Mouse (Mus musculus): ENCODE measurements around the gene Traf3. TPM values are rescaled to one million over a fixed set of nuclear protein-coding genes. Genes with fewer than 3 reads are reported as not detected.

Traf3 gene
- total and polyA plus RNA-seq, 2 experiments from 2014 or later = 13.7 to 40.8 TPM

DNA sequence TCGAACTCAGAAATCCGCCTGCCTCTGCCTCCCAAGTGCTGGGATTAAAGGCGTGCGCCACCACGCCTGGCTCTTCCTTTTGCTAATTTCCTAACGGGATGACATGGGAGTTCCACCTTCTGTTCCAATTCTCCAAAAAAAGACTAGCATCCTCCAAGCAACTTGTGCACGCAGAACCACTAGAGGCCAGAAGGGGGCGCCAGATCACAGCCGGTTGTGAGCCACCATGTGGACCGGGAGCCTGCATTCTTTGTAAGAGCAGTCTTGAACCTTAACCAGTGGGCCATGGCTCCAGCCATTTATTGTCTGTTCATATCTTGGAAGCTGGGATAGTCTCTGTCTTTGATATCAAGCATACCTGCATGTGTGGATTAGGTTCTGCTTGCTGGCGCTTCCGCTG is 106.2 kb downstream of the Traf3 start:
- H3K27ac ChIP-seq = no peak overlapping the region
- H3K4me3 ChIP-seq (ENCODE audit: low read length) = no peak overlapping the region
- peak; percentile 88 for TF ChIP-seq CTCF (IDR thresholded peaks at IDR 0.05; ENCODE audit: low read depth)
- no peaks in the 10 kb centered on the region for H3K36me3 ChIP-seq (ENCODE audit: insufficient read depth, low read length)
- DNase-seq (ENCODE audit: low spot score) (peak; percentile 86), ATAC-seq (no peak)
- H3K9ac ChIP-seq (replicated peaks; ENCODE audit: low read length) = no peak overlapping the region
- no peaks in the 10 kb centered on the region for H3K9me3 ChIP-seq (ENCODE audit: low read length)
- no peak overlapping the region for H3K4me2 ChIP-seq (ENCODE audit: low read depth, low read length)
- peaks cover 43% of the 10 kb centered on the region for H3K27me3 ChIP-seq (ENCODE audit: insufficient read depth, low read length)
- H3K4me1 ChIP-seq (ENCODE audit: insufficient read depth, low read length) = 0 out of 2 replicates have a peak, but pooled peaks cover 7% of the 10 kb centered on the region
- WGBS = 27% methylated on average over 12 of the region's 12 CpGs

DNA sequence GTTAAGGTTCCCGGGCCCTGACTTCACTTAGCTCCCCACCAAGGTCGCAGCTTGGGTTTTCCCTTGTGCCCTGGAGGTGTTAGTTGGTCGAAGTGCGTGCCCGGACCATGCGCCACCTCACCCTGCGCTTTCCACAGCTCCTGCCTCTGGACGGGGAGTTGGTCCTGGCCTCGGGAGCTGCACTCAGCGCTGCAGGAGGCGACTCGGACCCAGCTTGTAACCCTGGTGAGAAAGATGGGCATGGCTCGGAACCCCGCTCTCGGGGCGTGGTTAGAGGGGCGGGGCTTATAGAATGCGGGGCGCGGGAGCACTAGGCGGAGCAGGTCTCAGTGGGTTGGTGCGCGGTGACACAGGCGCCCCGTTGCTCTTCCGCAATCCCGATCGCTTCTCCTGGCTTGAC is 107.8 kb downstream of the Traf3 start:
- WGBS = 2% methylated on average over 28 of the region's 28 CpGs
- peak; percentile 15 for DNase-seq (ENCODE audit: low spot score)

GRCm38 (mm10) chr12:111274447-111275149 is 108.4 kb downstream of the Traf3 start:
- no peak for TF ChIP-seq CTCF (IDR thresholded peaks at IDR 0.05; ENCODE audit: low read depth)
- H3K9ac ChIP-seq (replicated peaks; ENCODE audit: low read length) = peak overlapping the region; percentile 65
- H3K27me3 ChIP-seq (ENCODE audit: insufficient read depth, low read length) = peaks cover 43% of the 10 kb centered on the region
- no peaks in the 10 kb centered on the region for H3K9me3 ChIP-seq (ENCODE audit: low read length)
- peak; percentile 48 for ATAC-seq
- H3K27ac ChIP-seq = no peak overlapping the region; the same call in 1 of the 2 replicates
- 2% methylated on average over 74 of the region's 80 CpGs for WGBS
- H3K4me3 ChIP-seq (ENCODE audit: low read length) = peak overlapping the region; percentile 45
- 0 out of 2 replicates have a peak, but pooled peaks cover 7% of the 10 kb centered on the region for H3K4me1 ChIP-seq (ENCODE audit: insufficient read depth, low read length)
- no peaks in the 10 kb centered on the region for H3K36me3 ChIP-seq (ENCODE audit: insufficient read depth, low read length)
- peak; percentile 64 for DNase-seq (ENCODE audit: low spot score)
- peak overlapping the region; percentile 65 for H3K4me2 ChIP-seq (ENCODE audit: low read depth, low read length)

More for the DNA sequence above, 107.8 kb downstream of the Traf3 start:
- peak; percentile 25; the same call in 1 of the 2 replicates for ATAC-seq
- no peak overlapping the region for H3K27ac ChIP-seq
- 0 out of 2 replicates have a peak, but pooled peaks cover 7% of the 10 kb centered on the region for H3K4me1 ChIP-seq (ENCODE audit: insufficient read depth, low read length)
- H3K4me3 ChIP-seq (ENCODE audit: low read length) = peak overlapping the region; percentile 45
- peak overlapping the region; percentile 65 for H3K4me2 ChIP-seq (ENCODE audit: low read depth, low read length)
- H3K9ac ChIP-seq (replicated peaks; ENCODE audit: low read length) = peak overlapping the region; percentile 65
- H3K36me3 ChIP-seq (ENCODE audit: insufficient read depth, low read length) = no peaks in the 10 kb centered on the region
- H3K27me3 ChIP-seq (ENCODE audit: insufficient read depth, low read length) = peaks cover 43% of the 10 kb centered on the region
- no peak for TF ChIP-seq CTCF (IDR thresholded peaks at IDR 0.05; ENCODE audit: low read depth)
- no peaks in the 10 kb centered on the region for H3K9me3 ChIP-seq (ENCODE audit: low read length)

DNA sequence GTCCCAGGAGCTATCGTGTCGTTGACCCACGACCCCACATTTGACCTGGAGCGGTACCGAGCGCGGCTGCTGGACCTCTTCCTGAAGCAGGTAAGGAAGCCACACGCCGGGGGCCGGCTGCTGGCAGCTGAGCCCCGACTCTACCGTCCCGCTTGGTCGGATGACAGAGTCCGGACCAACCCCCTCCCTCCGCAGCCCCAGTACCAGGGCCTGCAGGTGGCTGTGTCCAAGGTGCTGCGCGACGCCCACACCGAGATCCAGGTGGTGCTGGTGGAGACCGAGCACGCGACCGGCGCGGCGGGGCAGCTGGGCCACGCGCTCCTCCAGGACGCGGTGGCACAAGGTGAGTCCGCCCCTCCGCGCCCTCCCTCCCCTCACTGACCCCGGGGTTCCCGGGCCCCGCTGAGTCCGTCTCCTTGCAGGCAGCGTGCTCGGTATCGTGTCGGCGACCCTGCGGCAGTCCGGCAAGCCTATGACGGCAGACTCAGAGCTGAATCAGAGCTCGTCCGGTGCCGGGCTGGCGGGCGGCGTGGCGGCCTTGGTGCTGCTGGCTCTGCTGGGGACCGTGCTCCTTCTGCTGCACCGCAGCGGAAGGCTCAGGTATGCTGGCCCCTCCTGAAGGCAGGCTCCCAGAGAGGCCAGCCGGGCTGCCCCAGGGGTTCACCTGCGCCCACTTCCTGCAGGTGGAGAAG is 109.1 kb downstream of the Traf3 start:
- no peak for TF ChIP-seq CTCF (IDR thresholded peaks at IDR 0.05; ENCODE audit: low read depth)
- Histone ChIP-seq H3K27me3 (ENCODE audit: insufficient read depth, low read length) (peaks cover 37% of the 10 kb centered on the region), H3K9me3 (ENCODE audit: low read length) (no peaks in the 10 kb centered on the region), H3K4me1 (ENCODE audit: insufficient read depth, low read length) (0 out of 2 replicates have a peak, but pooled peaks cover 7% of the 10 kb centered on the region), H3K4me3 (ENCODE audit: low read length) (peak overlapping the region; percentile 45), H3K27ac (no peak overlapping the region; the same call in 1 of the 2 replicates), H3K4me2 (ENCODE audit: low read depth, low read length) (peak overlapping the region; percentile 65), H3K9ac (replicated peaks; ENCODE audit: low read length) (peak overlapping the region; percentile 65), H3K36me3 (ENCODE audit: insufficient read depth, low read length) (no peaks in the 10 kb centered on the region)
- ATAC-seq (peak; percentile 18; the same call in 1 of the 2 replicates), DNase-seq (ENCODE audit: low spot score) (no peak)
- 3% methylated on average over 55 of the region's 58 CpGs for WGBS

DNA sequence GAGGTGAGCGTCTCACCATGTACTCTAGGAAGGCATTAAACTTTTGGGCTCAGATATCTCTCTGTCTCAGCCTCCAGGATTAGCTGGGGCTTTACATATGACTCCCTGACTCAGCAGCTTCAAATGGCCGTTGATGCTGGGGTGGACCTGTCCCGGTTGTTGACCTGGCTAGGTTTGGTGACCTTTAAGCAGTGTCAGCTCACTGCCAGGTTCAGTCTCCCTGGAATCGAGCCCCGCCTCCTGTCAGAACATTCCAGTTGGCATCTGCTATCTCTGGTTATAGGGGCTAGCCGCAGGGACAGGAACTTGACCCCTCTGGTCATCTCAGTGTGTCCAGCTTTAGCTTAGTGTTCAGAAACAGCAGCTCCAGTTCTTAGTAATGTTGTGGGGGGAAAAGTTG is 110.2 kb downstream of the Traf3 start:
- no peak overlapping the region for H3K4me3 ChIP-seq (ENCODE audit: low read length)
- no peaks in the 10 kb centered on the region for H3K9me3 ChIP-seq (ENCODE audit: low read length)
- no peak for ATAC-seq
- no peaks in the 10 kb centered on the region for H3K36me3 ChIP-seq (ENCODE audit: insufficient read depth, low read length)
- no peak overlapping the region for H3K27ac ChIP-seq
- peaks cover 29% of the 10 kb centered on the region; the same call in 1 of the 2 replicates for H3K27me3 ChIP-seq (ENCODE audit: insufficient read depth, low read length)
- 0 out of 2 replicates have a peak, but pooled peaks cover 7% of the 10 kb centered on the region for H3K4me1 ChIP-seq (ENCODE audit: insufficient read depth, low read length)
- H3K4me2 ChIP-seq (ENCODE audit: low read depth, low read length) = no peak overlapping the region
- no peak for TF ChIP-seq CTCF (IDR thresholded peaks at IDR 0.05; ENCODE audit: low read depth)
- H3K9ac ChIP-seq (replicated peaks; ENCODE audit: low read length) = no peak overlapping the region
- WGBS = 57% methylated on average over 6 of the region's 6 CpGs
- no peak for DNase-seq (ENCODE audit: low spot score)

DNA sequence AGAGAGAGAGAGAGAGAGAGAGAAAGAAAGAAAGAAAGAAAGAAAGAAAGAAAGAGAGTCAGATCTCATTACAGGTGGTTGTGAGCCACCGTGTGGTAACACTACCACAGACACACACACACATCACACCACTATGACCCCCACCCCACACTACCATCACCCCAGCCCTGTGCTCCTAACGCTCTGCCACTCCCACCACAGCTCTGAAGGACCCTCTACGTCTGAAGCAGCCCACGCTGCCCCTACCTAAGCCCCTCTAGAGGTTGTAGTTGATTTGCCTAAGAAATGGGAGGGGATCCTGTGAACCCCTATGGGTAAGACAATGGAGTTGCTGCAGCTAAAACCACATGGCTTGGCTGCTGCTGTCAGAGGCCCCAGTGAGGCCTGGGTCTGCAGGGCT is 117.4 kb downstream of the Traf3 start:
- no peaks in the 10 kb centered on the region for H3K9me3 ChIP-seq (ENCODE audit: low read length)
- H3K4me3 ChIP-seq (ENCODE audit: low read length) = no peak overlapping the region
- H3K4me1 ChIP-seq (ENCODE audit: insufficient read depth, low read length) = no peaks in the 10 kb centered on the region
- H3K4me2 ChIP-seq (ENCODE audit: low read depth, low read length) = no peak overlapping the region
- DNase-seq (ENCODE audit: low spot score) (no peak), ATAC-seq (0 out of 2 replicates have a peak, but pooled peaks have one; percentile 52)
- no peak for TF ChIP-seq CTCF (IDR thresholded peaks at IDR 0.05; ENCODE audit: low read depth)
- H3K9ac ChIP-seq (replicated peaks; ENCODE audit: low read length) = no peak overlapping the region
- H3K27me3 ChIP-seq (ENCODE audit: insufficient read depth, low read length) = no peaks in the 10 kb centered on the region
- no peak overlapping the region for H3K27ac ChIP-seq
- 81% methylated on average over 4 of the region's 4 CpGs for WGBS
- no peaks in the 10 kb centered on the region for H3K36me3 ChIP-seq (ENCODE audit: insufficient read depth, low read length)
